Mouse (Mus musculus) 3134 (cell line): ENCODE measurements around the gene Pfdn6.
A peak's percentile ranks its signal among the peaks of the same experiment; 100 is the strongest.
"Not testable (repeated sequence)": the region's sequence is repeated elsewhere in the genome, so short reads cannot be mapped to it uniquely, and the experiment has no call there.

Experiments
- DNase-seq: peaks from one replicate; pipeline ENCODE4 v3.0.0-alpha.2; 2011; ENCODE audit warnings: low spot score; ENCODE audit not compliant: insufficient read length; ENCODE audit errors: extremely low read depth

The Pfdn6 gene

DNA sequence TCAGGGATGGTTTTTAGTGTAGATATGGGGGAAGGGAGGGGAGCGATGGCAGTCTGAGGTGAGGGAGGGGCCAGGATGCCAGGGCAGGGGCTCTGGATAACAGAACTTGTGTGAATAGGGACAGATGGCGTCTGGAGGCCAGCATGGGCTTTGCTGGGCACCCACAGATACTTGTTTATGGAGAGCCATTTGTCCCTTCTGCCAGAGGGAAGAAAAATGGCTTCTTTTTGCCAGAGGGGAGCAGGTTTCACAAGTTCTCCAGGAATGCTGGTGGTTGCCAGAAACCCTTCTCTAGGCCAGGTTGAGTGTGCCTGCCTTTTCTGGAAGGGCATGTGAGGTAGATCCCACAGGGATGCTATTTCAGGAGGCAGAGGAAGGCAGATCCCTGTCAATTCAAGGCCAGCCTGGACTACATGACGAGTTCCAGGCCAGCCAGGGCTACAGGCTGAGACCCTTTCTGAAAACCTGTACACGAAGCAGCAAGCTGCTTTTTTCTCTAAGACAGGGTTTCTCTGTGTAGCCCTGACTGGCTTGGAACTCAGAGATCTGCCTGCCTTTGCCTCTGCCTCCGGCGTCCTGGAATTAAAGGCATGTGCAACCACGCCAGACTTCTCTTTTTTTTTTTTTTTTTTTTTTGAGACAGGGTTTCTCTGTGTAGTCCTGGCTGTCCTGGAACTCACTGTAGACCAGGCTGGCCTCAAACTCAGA lies 39.7 kb downstream of the Pfdn6 start:
- no peak for DNase-seq

DNA sequence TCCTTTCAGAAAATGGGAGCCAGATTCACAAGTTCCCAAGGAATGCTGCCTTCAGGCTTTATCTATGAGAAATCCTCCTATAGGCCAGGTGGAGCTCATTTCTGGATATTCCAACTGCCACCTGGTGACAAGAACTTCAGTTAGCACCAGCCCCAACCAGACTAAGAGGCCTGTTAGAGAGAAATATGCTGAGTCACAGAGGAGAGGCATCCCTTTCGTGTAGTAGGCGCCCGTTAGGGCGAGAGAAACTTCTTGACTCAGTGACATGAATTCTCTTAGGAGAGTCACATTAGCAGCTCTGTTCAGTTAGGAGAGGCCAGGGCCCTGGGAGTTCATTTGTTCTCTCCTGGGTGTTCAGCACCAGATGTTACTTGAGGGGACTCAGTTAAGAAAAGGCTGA lies 40.5 kb downstream of the Pfdn6 start:
- no peak for DNase-seq

DNA sequence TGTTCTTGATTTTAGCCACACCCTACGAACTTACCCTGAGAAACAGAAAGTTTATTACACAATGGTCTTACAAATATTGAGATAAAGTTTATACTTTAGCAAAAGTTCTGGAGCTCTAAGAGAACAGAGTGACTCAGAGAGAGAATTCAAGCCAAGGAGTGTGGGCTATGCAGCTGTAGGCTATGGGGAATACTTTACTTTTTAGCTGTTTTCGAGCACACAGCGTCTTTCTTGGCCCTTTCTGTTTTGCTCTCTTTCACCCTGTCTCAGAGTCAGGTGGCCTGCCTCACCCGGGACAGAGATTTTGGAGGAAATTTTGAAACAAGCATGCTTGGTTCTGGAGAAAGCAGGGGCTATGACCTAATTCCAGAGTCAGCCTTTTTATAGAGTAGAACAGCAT lies 42.0 kb downstream of the Pfdn6 start:
- not testable (repeated sequence) for DNase-seq

DNA sequence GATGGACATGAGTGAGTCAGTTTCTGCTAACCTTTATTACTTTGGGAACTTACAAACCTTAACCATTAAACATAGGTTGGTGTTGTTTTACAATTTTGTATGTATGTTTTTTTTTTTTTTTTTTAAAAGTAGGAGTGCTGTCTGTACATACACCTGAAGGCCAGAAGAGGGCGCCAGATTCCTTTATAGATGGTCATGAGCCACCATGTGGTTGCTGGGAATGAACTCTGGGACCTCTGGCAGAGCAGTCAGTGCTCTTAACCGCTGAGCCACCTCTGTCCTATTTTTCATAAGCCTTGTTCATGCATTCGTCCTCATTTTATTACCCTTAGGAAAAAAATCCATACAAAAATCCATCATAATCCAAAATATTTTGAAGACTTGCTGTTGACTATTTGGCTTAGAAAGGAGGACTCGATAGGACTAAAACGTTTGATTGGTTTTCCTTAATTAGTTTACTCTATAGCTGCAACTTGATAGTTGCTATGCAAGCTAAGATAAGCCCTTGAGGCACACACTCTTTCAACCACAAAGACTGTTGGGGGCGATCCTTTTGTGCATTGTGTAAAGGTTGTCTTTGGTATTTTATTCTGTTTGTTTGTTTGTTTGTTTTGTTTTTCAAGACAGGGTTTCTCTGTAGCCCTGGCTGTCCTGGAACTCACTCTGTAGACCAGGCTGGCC lies 42.9 kb downstream of the Pfdn6 start:
- peak; percentile 63 for DNase-seq

DNA sequence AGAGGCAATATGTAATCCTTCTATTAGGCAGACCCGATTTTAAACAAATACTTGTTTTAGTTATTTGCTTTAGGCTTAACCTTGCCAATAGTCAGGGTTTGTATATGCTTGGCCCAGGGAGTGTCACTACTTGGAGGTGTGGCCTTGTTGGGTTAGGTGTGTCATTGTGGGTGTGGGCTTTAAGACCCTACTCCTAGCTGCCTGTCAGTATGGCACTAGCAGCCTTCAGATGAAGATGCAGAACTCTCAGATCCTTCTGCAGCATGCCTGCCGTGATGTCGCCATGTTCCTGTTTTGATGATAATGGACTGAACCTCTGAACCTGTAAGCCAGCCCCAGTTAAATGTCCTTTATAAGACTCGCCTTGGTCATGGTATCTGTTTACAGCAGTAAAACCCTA lies 47.1 kb downstream of the Pfdn6 start:
- not testable (repeated sequence) for DNase-seq

DNA sequence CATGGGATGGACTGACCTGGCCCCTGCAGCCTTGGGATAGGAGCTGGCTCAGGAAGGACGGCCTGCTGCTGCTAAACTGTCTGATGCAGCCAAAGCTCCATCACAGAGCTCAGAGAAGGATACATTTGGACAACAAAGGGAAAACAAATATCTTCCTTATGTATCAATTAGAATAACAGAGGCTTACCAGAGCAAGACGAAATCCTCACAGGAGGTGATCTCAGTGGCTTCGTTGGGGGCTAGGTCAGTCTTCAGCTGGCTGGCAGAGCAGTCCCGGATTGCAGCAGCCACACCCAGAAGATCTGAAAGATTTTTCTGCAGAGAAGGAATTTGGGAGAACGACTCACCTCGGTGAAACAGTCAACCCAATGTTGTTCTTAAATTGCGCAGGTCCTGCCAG lies 47.7 kb downstream of the Pfdn6 start:
- no peak for DNase-seq

DNA sequence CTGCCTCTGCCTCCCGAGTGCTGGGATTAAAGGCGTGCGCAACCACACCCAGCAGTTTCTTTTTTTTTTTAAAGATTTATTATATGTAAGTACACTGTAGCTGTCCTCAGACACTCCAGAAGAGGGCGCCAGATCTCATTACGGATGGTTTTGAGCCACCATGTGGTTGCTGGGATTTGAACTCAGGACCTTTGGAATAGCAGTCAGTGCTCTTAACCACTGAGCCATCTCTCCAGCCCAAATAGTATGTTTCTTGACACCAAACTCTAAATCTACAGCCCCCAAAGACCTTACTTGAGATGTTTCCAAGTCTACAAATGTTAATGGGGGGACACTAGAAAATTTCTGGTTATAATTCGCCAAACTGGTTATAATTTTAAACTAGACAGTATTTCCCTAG lies 48.3 kb downstream of the Pfdn6 start:
- not testable (repeated sequence) for DNase-seq

DNA sequence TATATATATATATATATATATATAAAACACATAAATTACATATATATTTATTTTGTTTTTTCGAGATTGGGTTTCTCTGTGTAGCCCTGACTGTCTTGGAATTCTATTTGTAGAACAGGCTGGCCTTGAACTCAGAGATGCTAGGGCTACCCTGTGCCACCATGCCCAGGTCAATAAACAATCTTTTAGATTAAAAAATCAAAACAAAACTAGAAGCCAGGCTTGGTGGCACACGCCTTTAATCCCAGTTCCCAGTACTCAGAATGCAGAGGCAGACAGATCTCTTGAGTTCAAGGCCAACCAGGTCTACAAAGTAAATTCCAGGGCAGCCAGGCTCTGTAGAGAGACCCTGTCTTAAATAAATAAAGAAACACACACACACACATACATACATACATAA lies 48.8 kb downstream of the Pfdn6 start:
- DNase-seq, result no peak

DNA sequence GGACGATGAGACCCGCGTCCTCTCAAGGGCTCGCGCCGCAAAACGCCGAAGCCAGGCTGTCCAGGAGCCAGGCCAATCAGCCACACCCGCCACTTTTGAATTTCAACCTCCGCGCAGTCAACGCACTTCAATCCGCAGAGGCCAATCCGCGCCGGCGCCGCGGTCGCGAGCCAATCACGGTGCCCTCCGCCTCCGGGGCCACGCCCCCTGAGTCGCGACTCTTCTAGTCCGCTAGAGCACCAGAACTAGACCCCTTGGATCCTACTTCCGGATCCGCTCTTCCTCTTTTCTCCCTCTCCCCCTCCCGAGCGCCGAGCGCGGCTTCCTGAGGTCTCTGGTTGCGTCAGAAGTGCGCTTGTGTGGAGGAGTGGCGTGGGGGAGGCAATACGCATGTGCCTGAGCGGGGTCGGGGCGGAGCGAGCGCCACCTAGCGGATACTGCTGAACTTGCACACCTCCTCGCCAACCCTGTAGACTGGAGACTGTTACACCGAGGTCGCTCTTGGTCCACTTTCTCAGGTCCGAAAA lies 49.5 kb downstream of the Pfdn6 start, which contains the start of gene Kifc1:
Kifc1 (minus strand) TSS at position 129 of the 527 bp plus-strand sequence.
- DNase-seq, result peak; percentile 100

DNA sequence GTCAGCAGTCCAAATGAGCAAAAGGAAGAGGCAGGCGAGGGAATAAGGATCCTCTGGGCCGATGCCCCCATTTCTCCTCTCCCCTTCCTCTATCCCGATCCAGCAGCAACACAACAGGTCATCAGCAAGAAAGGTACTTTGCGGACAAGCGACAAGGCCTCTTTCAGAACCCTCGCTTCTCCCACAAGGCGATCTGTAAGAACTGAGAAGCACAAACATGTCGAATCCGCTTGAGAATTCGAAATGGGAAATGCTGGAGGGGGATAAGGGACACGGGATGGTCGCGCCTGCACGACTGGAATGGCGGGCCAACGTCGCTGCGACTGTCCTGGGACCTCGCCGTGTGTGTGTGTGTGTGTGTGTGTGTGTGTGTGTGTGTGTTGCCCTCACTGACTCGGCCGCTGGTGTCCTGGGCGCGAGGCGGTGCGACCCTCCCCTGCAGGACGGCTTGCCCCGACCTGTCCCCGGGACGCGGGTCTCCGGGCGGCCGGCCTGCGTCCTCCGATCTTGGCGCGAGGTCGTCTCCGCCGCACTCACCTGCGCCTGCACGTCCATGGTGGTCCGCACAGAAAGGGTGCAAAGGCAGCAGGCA lies 50.1 kb downstream of the Pfdn6 start:
- not testable (repeated sequence) for DNase-seq
